Mouse (Mus musculus) hindbrain, embryonic 11.5 days (tissue): ENCODE data around the gene Anxa9. TPM values are rescaled to one million over a fixed set of nuclear protein-coding genes. Genes with fewer than 3 reads are reported as not detected.

Experiments
- ATAC-seq: fragments of 200-750 bp; cut with Nextera tagmentation; 2 replicates; pipeline ENCODE4 v1.8.0; 2017; ENCODE audit warnings: mild to moderate bottlenecking, moderate TSS enrichment, moderate library complexity; ENCODE audit not compliant: low FRiP score
- DNase-seq: peaks from one replicate; pipeline ENCODE4 v3.0.0-alpha.2; 2015; ENCODE audit warnings: low spot score
- H3K27ac ChIP-seq: fragments of 300-500 bp; sonication (generic); 2 replicates; pipeline ENCODE4 v1.5.1; 2014; ENCODE audit warnings: mild to moderate bottlenecking, low read depth, low read length
- H3K27me3 ChIP-seq: fragments of 300-500 bp; sonication (generic); 2 replicates; pipeline ENCODE4 v1.6.1; 2014; ENCODE audit warnings: mild to moderate bottlenecking, low read length, moderate library complexity, mixed read lengths; ENCODE audit not compliant: control insufficient read depth, insufficient read depth
- H3K36me3 ChIP-seq: fragments of 300-500 bp; sonication (generic); 2 replicates; pipeline ENCODE4 v1.6.1; 2014; ENCODE audit warnings: mild to moderate bottlenecking, low read length, moderate library complexity, mixed read lengths; ENCODE audit not compliant: control insufficient read depth, insufficient read depth
- H3K4me1 ChIP-seq: fragments of 300-500 bp; sonication (generic); replicated peaks from 2 replicates; pipeline ENCODE4 v1.6.1; 2014; ENCODE audit warnings: low read length, mixed read lengths; ENCODE audit not compliant: control insufficient read depth, insufficient read depth
- H3K4me2 ChIP-seq: fragments of 300-500 bp; sonication (generic); replicated peaks from 2 replicates; pipeline ENCODE4 v1.6.1; 2014; ENCODE audit warnings: mild to moderate bottlenecking, low read depth, low read length
- H3K4me3 ChIP-seq: fragments of 300-500 bp; sonication (generic); 2 replicates; pipeline ENCODE4 v1.5.1; 2014; ENCODE audit warnings: low read depth, low read length
- H3K9ac ChIP-seq: fragments of 300-500 bp; sonication (generic); 2 replicates; pipeline ENCODE4 v1.6.1; 2014; ENCODE audit warnings: low read depth, low read length
- H3K9me3 ChIP-seq: fragments of 300-500 bp; sonication (generic); 2 replicates; pipeline ENCODE4 v1.6.1; 2016; ENCODE audit warnings: low read length; ENCODE audit not compliant: control insufficient read depth
- WGBS: fragments of 180-500 bp; shearing (Covaris S2); extraction: QIAGEN DNeasy Blood & Tissue Kit; methylation state at CpG from one replicate; pipeline ENCODE4 v1.1.7; 2014; 5-methylcytosine and 5-hydroxymethylcytosine counted together
- polyA plus RNA-seq: library from polyadenylated mRNA; unstranded; fragments of >200 nt; fragmentation: Nextera tagmentation; extraction: Ambion mirVana; gene quantifications from 2 replicates; pipeline ENCODE4 v1.2.1, GENCODE M21; 2014

The Anxa9 gene
- polyA plus RNA-seq, 1 experiment from 2014 or later = 1.6 TPM

DNA sequence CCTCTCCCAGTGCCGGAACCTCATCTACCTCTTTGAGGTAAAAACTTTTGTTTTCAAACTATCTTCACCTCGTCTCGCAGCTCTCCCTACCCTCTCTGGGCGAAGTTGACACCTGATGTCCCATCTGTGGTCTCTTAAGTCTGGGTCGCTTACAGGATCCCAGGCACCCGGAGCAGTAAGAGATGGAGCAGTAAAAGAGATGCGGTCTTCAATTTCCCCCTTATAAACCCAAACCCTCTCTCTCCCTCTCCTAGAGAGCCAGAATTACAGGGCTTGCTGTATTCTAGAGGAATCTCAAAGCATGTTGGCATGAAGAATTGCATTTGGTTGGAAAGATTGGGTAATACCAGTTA is 23.4 kb downstream of the Anxa9 start:
- ATAC-seq (no peak), DNase-seq (no peak)
- H3K4me2 ChIP-seq = peak overlapping the region; percentile 40
- no peaks in the 10 kb centered on the region for H3K9me3 ChIP-seq
- H3K4me3 ChIP-seq = peak overlapping the region; percentile 75
- no peaks in the 10 kb centered on the region; the same call in 1 of the 2 replicates for H3K4me1 ChIP-seq
- no peaks in the 10 kb centered on the region for H3K27me3 ChIP-seq
- H3K9ac ChIP-seq = peak overlapping the region; percentile 77
- 2% methylated on average over 7 of the region's 7 CpGs for WGBS
- H3K27ac ChIP-seq = peak overlapping the region; percentile 90
- no peaks in the 10 kb centered on the region for H3K36me3 ChIP-seq

DNA sequence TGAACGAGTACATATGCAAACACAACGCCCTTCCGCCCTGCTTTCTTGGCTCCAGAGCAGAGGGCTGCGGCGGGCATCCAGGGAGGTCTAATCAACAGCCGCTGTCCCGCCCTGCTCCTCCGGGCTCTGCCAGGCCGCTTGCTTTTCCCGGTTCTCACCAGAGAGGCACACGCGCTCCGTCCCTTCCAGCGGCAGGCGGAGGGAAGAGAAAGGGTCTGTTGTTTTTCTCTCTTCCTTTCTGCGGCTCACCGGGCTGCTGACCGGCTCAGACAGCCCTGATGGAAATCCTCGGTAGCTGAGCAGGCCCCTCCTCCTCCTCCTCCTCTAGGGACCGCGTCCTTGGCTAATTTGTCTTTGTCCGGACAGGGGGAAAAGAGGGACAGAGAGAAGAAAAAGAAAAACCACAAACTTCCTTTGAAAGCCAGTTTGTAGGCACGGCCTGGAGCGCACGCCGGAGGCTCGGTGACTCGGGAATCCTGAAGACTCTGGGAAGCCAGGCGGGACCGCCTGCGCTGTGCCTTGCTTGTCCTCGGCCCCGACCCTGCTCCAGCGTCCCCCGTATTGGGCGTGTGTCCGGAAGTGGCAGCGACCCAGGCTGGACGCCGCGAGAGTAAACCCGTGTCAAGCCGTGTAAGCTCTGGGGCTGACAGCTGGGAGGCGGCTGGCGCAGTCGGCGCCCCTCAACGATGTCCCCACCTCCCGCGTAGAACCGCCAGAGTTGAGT is 23.9 kb downstream of the Anxa9 start:
- peak overlapping the region; percentile 40 for H3K4me2 ChIP-seq
- DNase-seq = peak; percentile 82
- H3K36me3 ChIP-seq = no peaks in the 10 kb centered on the region
- peak overlapping the region; percentile 90 for H3K27ac ChIP-seq
- peak overlapping the region; percentile 75 for H3K4me3 ChIP-seq
- no peaks in the 10 kb centered on the region for H3K27me3 ChIP-seq
- no peaks in the 10 kb centered on the region for H3K9me3 ChIP-seq
- H3K4me1 ChIP-seq = no peaks in the 10 kb centered on the region; the same call in 1 of the 2 replicates
- WGBS = under 1% methylated on average over 49 of the region's 51 CpGs
- peak; percentile 74 for ATAC-seq
- peak overlapping the region; percentile 77 for H3K9ac ChIP-seq

DNA sequence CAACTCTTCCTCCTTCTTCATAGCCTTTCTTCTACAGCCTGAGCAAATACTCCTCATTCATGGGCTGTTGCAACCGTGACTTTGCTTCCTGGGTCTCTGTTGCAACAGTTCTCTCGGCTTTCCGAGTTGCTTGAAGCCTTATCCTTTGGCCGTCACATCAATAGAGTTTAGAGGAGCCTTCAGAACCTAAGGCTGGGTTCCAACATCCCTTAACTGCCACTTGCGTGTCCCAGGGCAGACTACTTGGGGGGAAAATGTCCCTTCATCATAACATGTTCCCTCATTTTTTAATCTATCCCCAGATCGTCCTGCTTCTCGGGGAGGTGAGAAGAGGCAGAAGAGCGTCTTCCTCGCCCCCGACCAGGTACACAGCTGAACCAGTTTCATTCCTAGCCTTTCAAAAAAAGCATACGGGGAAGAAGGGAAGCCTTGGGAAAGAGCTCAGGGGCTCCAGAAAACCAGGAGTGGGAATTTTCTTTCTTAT is 24.6 kb downstream of the Anxa9 start:
- H3K4me3 ChIP-seq = peak overlapping the region; percentile 75
- DNase-seq (peak; percentile 54), ATAC-seq (peak; percentile 8; the same call in 1 of the 2 replicates)
- H3K9me3 ChIP-seq = no peaks in the 10 kb centered on the region
- under 1% methylated on average over 11 of the region's 11 CpGs for WGBS
- peak overlapping the region; percentile 40 for H3K4me2 ChIP-seq
- no peaks in the 10 kb centered on the region; the same call in 1 of the 2 replicates for H3K4me1 ChIP-seq
- no peaks in the 10 kb centered on the region for H3K36me3 ChIP-seq
- peak overlapping the region; percentile 77 for H3K9ac ChIP-seq
- no peaks in the 10 kb centered on the region for H3K27me3 ChIP-seq
- peak overlapping the region; percentile 90 for H3K27ac ChIP-seq

DNA sequence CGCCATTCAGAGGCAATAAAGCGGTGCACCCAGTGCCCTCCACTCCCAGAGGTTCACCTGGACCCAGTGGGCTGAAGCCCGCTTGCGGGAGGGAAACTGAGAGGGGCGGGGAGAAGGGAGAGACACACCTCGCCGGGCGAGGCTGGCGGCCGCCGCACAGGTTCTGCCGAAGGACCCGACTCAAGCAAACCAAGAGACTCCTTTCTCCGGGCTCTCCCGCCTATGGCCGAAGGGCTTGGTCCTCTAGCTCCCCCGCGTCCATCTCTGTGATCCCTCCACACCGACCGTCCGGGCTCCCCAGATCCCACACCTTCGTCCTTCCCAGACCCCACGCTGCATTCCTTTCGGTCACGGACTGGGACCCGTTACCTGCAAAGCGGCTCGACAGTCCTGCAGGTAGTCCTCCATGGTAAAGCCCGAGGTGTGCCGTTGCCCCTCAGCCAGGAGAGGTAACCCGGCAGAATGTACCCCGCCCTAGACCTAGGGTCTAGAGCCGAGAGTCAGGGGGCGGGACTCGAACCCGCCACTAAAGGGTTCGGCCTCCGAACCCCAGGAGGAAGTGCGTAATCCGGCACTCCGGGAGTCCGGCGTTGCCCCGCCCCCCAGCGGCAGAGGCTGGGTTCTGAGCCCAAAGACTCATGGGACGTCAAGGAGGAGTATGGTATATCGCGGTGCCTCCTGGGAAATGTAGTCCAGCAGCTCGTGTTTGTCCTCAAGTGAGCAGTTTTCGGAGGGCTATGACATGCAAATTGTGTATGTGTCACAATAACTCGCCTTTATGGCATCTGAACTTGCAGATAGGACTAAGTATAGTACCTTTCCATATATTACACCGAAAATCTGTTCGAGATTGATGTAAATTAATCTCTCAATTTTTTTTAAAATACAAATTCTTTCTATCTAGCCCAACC is 25.5 kb downstream of the Anxa9 start, which contains the start of the genes Mindy1 and Prune1:
Gene Mindy1, plus strand, starts transcription at position 130 of the 911 bp plus-strand sequence.
Gene Prune1, minus strand, starts transcription at position 861 of the 911 bp plus-strand sequence.
- Histone ChIP-seq H3K4me3 (peak within 1 kb of the TSS; percentile 75), H3K27me3 (no peaks in the 10 kb centered on the region), H3K9me3 (no peaks in the 10 kb centered on the region), H3K27ac (peak within 1 kb of the TSS; percentile 90), H3K4me1 (no peaks in the 10 kb centered on the region; the same call in 1 of the 2 replicates), H3K4me2 (peak within 1 kb of the TSS; percentile 40), H3K36me3 (no peaks in the 10 kb centered on the region), H3K9ac (peak within 1 kb of the TSS; percentile 77)
- ATAC-seq = peak; percentile 91
- under 1% methylated on average over 52 of the region's 53 CpGs for WGBS
- DNase-seq = peak; percentile 99

DNA sequence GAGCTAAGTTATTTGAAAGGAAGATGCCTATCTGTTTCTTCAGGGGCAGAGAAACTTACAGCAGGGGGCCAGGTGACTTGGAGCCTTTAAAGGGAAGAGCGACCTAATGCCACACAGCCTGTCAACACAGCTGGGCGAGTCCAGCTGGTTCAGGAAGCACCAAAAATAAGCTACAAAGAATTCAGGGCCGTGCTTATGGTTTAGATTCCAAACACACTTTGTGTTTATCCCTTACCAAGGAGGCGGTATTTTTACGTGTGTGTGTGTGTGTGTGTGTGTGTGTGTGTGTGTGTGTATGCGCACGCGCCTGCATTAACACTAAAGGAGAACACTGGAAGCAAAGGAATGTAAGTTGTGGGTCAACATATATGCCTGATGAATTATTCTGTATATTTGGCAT is 26.2 kb downstream of the Anxa9 start:
- peak overlapping the region; percentile 75 for H3K4me3 ChIP-seq
- no peaks in the 10 kb centered on the region; the same call in 1 of the 2 replicates for H3K4me1 ChIP-seq
- peak overlapping the region; percentile 40 for H3K4me2 ChIP-seq
- no peaks in the 10 kb centered on the region for H3K36me3 ChIP-seq
- H3K9me3 ChIP-seq = no peaks in the 10 kb centered on the region
- ATAC-seq (no peak), DNase-seq (peak; percentile 40)
- H3K27me3 ChIP-seq = no peaks in the 10 kb centered on the region
- H3K27ac ChIP-seq = no peak overlapping the region
- H3K9ac ChIP-seq = peak overlapping the region; percentile 74
- WGBS = 31% methylated on average over 8 of the region's 8 CpGs

DNA sequence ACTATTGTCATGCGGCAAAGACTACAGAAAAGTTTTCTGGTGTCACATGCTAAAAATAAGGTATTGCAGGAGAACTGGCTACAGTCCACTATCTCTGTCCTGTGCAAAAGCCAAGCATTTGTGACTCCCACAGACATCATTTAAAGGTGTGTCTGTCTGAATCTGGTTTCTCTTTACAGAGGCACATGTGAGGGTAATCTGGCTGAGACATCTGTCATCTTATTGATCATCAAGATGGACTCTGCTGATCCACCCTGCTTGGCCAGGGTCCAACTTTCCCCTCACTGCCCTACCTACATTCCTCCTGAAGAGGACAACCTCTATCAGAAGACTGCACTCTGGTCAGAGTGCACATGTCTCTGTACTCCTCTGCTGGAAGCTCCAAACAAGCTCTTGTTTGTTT is 29.8 kb downstream of the Anxa9 start:
- no peak overlapping the region for H3K9ac ChIP-seq
- ATAC-seq = no peak
- 97% methylated on average over 1 of the region's 1 CpGs for WGBS
- H3K27ac ChIP-seq = no peak overlapping the region
- no peak overlapping the region for H3K4me3 ChIP-seq
- no peaks in the 10 kb centered on the region for H3K4me1 ChIP-seq
- no peaks in the 10 kb centered on the region for H3K27me3 ChIP-seq
- no peak overlapping the region for H3K4me2 ChIP-seq
- DNase-seq = no peak
- H3K36me3 ChIP-seq = no peaks in the 10 kb centered on the region
- H3K9me3 ChIP-seq = no peaks in the 10 kb centered on the region

DNA sequence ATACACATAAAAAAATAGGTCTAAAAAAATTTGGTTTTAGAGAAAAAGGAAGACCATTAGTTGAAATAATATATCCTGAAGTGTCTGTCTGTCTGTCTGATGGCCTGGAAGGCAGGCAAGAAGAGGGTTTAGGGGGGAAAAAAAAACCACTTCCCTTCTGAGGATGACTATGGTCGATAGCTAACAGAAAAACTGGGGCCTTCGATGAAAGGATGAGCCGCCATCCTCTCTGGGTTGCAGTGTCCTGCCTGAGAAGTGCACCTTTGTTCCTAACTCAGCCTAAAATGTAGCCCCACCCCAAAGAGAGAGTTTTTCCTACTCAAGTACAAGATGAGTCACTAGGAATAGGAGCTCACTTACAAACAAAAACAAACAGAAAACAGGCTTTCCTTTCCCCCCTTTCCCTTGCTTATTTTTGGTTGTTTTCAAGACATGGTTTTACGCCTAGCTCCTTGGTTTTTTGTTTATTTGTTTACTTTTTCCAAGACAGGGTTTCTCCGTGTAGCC is 30.5 kb downstream of the Anxa9 start:
- H3K27ac ChIP-seq = no peak overlapping the region
- no peaks in the 10 kb centered on the region for H3K9me3 ChIP-seq
- H3K4me2 ChIP-seq = no peak overlapping the region
- no peaks in the 10 kb centered on the region for H3K4me1 ChIP-seq
- DNase-seq = no peak
- no peaks in the 10 kb centered on the region for H3K36me3 ChIP-seq
- H3K27me3 ChIP-seq = no peaks in the 10 kb centered on the region
- H3K4me3 ChIP-seq = no peak overlapping the region
- H3K9ac ChIP-seq = no peak overlapping the region
- 78% methylated on average over 5 of the region's 5 CpGs for WGBS
- ATAC-seq = no peak

DNA sequence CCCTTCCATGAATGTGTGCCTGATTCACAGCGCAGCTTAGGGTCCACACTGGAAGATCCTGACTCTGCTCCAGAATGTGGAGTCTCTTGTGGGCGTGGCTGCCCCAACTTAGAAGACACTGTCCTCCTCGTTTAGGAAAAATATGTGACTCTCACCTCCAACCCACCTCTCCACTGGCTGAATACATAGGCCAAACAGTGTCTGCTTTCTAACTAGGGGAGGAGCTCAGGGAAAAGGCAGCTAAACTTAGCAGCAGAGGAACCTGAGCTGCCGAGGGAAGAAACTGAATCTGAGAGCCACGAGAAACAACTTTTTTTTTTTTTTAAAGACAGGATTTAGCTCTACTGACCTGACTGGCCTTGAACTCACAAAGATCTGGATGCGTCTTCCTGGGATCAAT is 31.8 kb downstream of the Anxa9 start:
- Histone ChIP-seq H3K36me3 (no peaks in the 10 kb centered on the region), H3K27me3 (no peaks in the 10 kb centered on the region), H3K9ac (no peak overlapping the region), H3K4me2 (no peak overlapping the region), H3K27ac (no peak overlapping the region), H3K4me1 (no peaks in the 10 kb centered on the region), H3K9me3 (no peaks in the 10 kb centered on the region), H3K4me3 (no peak overlapping the region)
- DNase-seq (no peak), ATAC-seq (no peak)
- WGBS = 86% methylated on average over 6 of the region's 6 CpGs
